Comparison of ENCODE assay signal across 8 mouse cellular contexts in genomic region chr1:120327714-120328113, GRCm38 (mm10). TPM values are rescaled to one million over a fixed set of nuclear protein-coding genes. Genes with fewer than 3 reads are reported as not detected.
DNase-seq lines count a peak whose midpoint lies in the region; ATAC-seq and TF ChIP-seq lines count a peak whose summit lies in the region.
"Had no signal": no experiment of that assay in that cellular context is flagged by ENCODE, and none has a peak within 500 bp of the region (broad histone marks: within the 10 kb centered on the region; RNA-seq: fewer than 3 reads in every experiment).

No protein-coding gene starts in this region.

- H3K36me3 ChIP-seq in midbrain, embryonic 10.5 days, result no peaks in the 10 kb centered on the region
- H3K36me3 ChIP-seq in midbrain, embryonic 16.5 days (ENCODE audit: control insufficient read depth, insufficient read depth, low read length), result no peaks in the 10 kb centered on the region
- no peaks in the 10 kb centered on the region for H3K36me3 ChIP-seq in limb, embryonic 14.5 days (ENCODE audit: control insufficient read depth, insufficient read depth, low read length)

- H3K27me3 ChIP-seq in midbrain, embryonic 10.5 days (ENCODE audit: low read depth, poor library complexity, severe bottlenecking), result no peaks in the 10 kb centered on the region; the same call in 1 of the 2 replicates
- H3K27me3 ChIP-seq in midbrain, embryonic 16.5 days (ENCODE audit: control insufficient read depth, insufficient read depth, low read depth, low read length), result no peaks in the 10 kb centered on the region
- no peaks in the 10 kb centered on the region for H3K27me3 ChIP-seq in limb, embryonic 14.5 days (ENCODE audit: control insufficient read depth, insufficient read depth, low read length)

- H3K9ac ChIP-seq in midbrain, embryonic 16.5 days (ENCODE audit: low read depth, low read length), result no peak overlapping the region
- H3K9ac ChIP-seq in limb, embryonic 14.5 days (ENCODE audit: low read depth, low read length, severe bottlenecking), result no peak overlapping the region

- no peak overlapping the region for H3K27ac ChIP-seq in midbrain, embryonic 10.5 days (replicated peaks)
- H3K27ac ChIP-seq in midbrain, embryonic 16.5 days (ENCODE audit: low read length), result no peak overlapping the region
- no peak overlapping the region for H3K27ac ChIP-seq in limb, embryonic 14.5 days (replicated peaks; ENCODE audit: low read depth, low read length)

- no peak overlapping the region for H3K4me3 ChIP-seq in midbrain, embryonic 10.5 days
- no peak overlapping the region for H3K4me3 ChIP-seq in midbrain, embryonic 16.5 days (ENCODE audit: low read depth, low read length)
- no peak overlapping the region for H3K4me3 ChIP-seq in limb, embryonic 14.5 days (replicated peaks; ENCODE audit: low read length)

- H3K4me1 ChIP-seq in midbrain, embryonic 10.5 days, result no peaks in the 10 kb centered on the region
- H3K4me1 ChIP-seq in midbrain, embryonic 16.5 days (ENCODE audit: control insufficient read depth, insufficient read depth, low read length), result no peaks in the 10 kb centered on the region
- no peaks in the 10 kb centered on the region for H3K4me1 ChIP-seq in limb, embryonic 14.5 days (ENCODE audit: control insufficient read depth, insufficient read depth, low read length)

- 16% methylated on average over 6 of the region's 6 CpGs for WGBS in midbrain, embryonic 10.5 days
- 16% methylated on average over 6 of the region's 6 CpGs for WGBS in midbrain, embryonic 16.5 days
- 19% methylated on average over 6 of the region's 6 CpGs for WGBS in limb, embryonic 14.5 days

- no peak for TF ChIP-seq POLR2A in limb, embryonic 14.5 days (IDR thresholded peaks at IDR 0.05; ENCODE audit: borderline replicate concordance, extremely low read depth, insufficient read depth, insufficient read length)

- no peak overlapping the region for H3K4me2 ChIP-seq in midbrain, embryonic 16.5 days (ENCODE audit: low read length)
- no peak overlapping the region for H3K4me2 ChIP-seq in limb, embryonic 14.5 days (replicated peaks; ENCODE audit: low read depth, low read length, severe bottlenecking)

- H3K9me3 ChIP-seq in midbrain, embryonic 10.5 days (replicated peaks), result no peaks in the 10 kb centered on the region
- no peaks in the 10 kb centered on the region for H3K9me3 ChIP-seq in midbrain, embryonic 16.5 days (replicated peaks; ENCODE audit: control insufficient read depth, low read length, poor library complexity, severe bottlenecking)
- H3K9me3 ChIP-seq in limb, embryonic 14.5 days (ENCODE audit: control insufficient read depth, low read length), result no peaks in the 10 kb centered on the region

- peak; percentile 56 for DNase-seq in midbrain, embryonic 10.5 days (ENCODE audit: low spot score)
- peak; percentile 81 for DNase-seq in R1 (ENCODE audit: low read depth, low spot score)
- DNase-seq in cerebellum, adult 11 months, result peak; percentile 7
- DNase-seq in forelimb bud, embryonic 11.5 days (ENCODE audit: low read depth, low spot score), result peak; percentile 43
- DNase-seq in limb, embryonic 14.5 days (ENCODE audit: low spot score), result peak; percentile 39
- peak; percentile 29 to 69 for DNase-seq in right cerebral cortex, postnatal 10 days (ENCODE audit: low spot score in 2 of 2)

- ATAC-seq in midbrain, embryonic 16.5 days, result no peak
- ATAC-seq in limb, embryonic 14.5 days (ENCODE audit: low FRiP score, low read depth), result no peak

RNA-seq across cellular contexts. Expression of gene C1ql2, which starts 12.7 kb away (rescaled TPM):
- 0.19 and 1.0 TPM in 2 replicates for polyA plus RNA-seq in midbrain, embryonic 10.5 days (2016; fragmentation: Nextera tagmentation; extraction: Ambion mirVana)
- polyA plus RNA-seq in midbrain, embryonic 16.5 days (2015; fragmentation: Nextera tagmentation; extraction: Ambion mirVana), result 14.0 and 17.6 TPM in 2 replicates
- polyA plus RNA-seq in limb, embryonic 14.5 days (2012; rRNA removed), result 0.03 and 0.05 TPM in 2 replicates
- not detected in 2 replicates for polyA plus RNA-seq in limb, embryonic 14.5 days (2014; fragmentation: Nextera tagmentation; extraction: Ambion mirVana)
- polyA plus RNA-seq: heart, embryonic 14.5 days had no signal

RNA-seq across cellular contexts. Expression of gene Steap3, which starts 55.2 kb away (rescaled TPM):
- 3.4 and 3.5 TPM in 2 replicates for polyA plus RNA-seq in midbrain, embryonic 10.5 days (2016; fragmentation: Nextera tagmentation; extraction: Ambion mirVana)
- polyA plus RNA-seq in midbrain, embryonic 16.5 days (2015; fragmentation: Nextera tagmentation; extraction: Ambion mirVana), result 2.7 and 3.7 TPM in 2 replicates
- polyA plus RNA-seq in limb, embryonic 14.5 days (2012; rRNA removed), result 9.1 and 12.6 TPM in 2 replicates
- polyA plus RNA-seq in limb, embryonic 14.5 days (2014; fragmentation: Nextera tagmentation; extraction: Ambion mirVana), result 7.7 and 8.1 TPM in 2 replicates

Comparison
In these comparisons a context has a peak if more than half of its experiments do, and no peak if none do; other contexts are left out.
1. DNase-seq: peak in every context shown above with its lines; median percentile 81 in R1; 56 in midbrain, embryonic 10.5 days; 49 in right cerebral cortex, postnatal 10 days; 43 in forelimb bud, embryonic 11.5 days; 39 in limb, embryonic 14.5 days; 7 in cerebellum, adult 11 months.